Mouse (Mus musculus) G1E (cell line): ENCODE data around the gene Slit1. TPM values are rescaled to one million over a fixed set of nuclear protein-coding genes. Genes with fewer than 3 reads are reported as not detected.

Experiments used
- ATAC-seq: 2 replicates; pipeline ENCODE4 v1.8.0; 2016; ENCODE audit warnings: mild to moderate bottlenecking; ENCODE audit not compliant: insufficient number of reproducible peaks, poor library complexity, low FRiP score, severe bottlenecking; ENCODE audit errors: extremely low read depth
- DNase-seq: peaks from one replicate; pipeline ENCODE4 v3.0.0; 2012; ENCODE audit warnings: low spot score
- H3K27me3 ChIP-seq: 2 replicates; pipeline ENCODE4 v1.6.1; 2012; ENCODE audit warnings: mild to moderate bottlenecking, low read length, inconsistent platforms; ENCODE audit not compliant: insufficient read depth
- H3K36me3 ChIP-seq: replicated peaks from 2 replicates; pipeline ENCODE3; 2012; ENCODE audit warnings: mild to moderate bottlenecking, inconsistent platforms
- H3K4me1 ChIP-seq: 2 replicates; pipeline ENCODE4 v1.6.1; 2012; ENCODE audit warnings: low read depth, low read length, inconsistent platforms, mixed read lengths; ENCODE audit not compliant: insufficient read depth
- H3K4me3 ChIP-seq: 2 replicates; pipeline ENCODE4 v1.5.1; 2012; ENCODE audit warnings: low read depth, mild to moderate bottlenecking, inconsistent platforms, low read length, moderate library complexity, mixed read lengths
- H3K9me3 ChIP-seq: replicated peaks from 2 replicates; pipeline ENCODE4 v1.6.1; 2012; ENCODE audit warnings: inconsistent platforms
- CTCF ChIP-seq: IDR thresholded peaks from 2 replicates; pipeline ENCODE4 v1.5.1; 2012; ENCODE audit warnings: low read depth, low read length, inconsistent platforms, mixed read lengths
- GATA1 ChIP-seq: IDR thresholded peaks from 2 replicates; pipeline ENCODE4 v1.6.1; 2012; ENCODE audit warnings: borderline replicate concordance, low read length, inconsistent platforms, mixed read lengths
- GATA2 ChIP-seq: IDR thresholded peaks from 2 replicates; pipeline ENCODE4 v1.6.1; 2012; ENCODE audit warnings: low read depth, low read length, inconsistent platforms, borderline replicate concordance
- POLR2AphosphoS5 ChIP-seq: IDR thresholded peaks from 2 replicates; pipeline ENCODE4 v1.6.1; 2012; ENCODE audit warnings: low read depth, low read length, inconsistent platforms; ENCODE audit not compliant: insufficient replicate concordance
- TAL1 ChIP-seq: conservative IDR thresholded peaks from 2 replicates; pipeline ENCODE4 v1.6.1; 2012; ENCODE audit warnings: low read depth, low read length, inconsistent platforms, mixed read lengths
- polyA plus RNA-seq: library from polyadenylated mRNA; stranded (reverse); fragments of >175 nt; gene quantifications from 2 replicates; pipeline ENCODE4 v1.2.3, GENCODE M21; 2012
- total RNA-seq, 2 experiments: library from RNA; stranded (forward) in 1 of 2; stranded (reverse) in 1 of 2; fragments of 200-1000 nt in 1 of 2; fragments of >200 nt in 1 of 2; fragmentation: Nextera tagmentation in 1 of 2; gene quantifications; 2 replicates each; pipeline ENCODE4 v1.2.3; 2014 to 2017

The Slit1 gene
- total and polyA plus RNA-seq, 3 experiments = 0.04 to 0.11 TPM; not detected in 1

DNA sequence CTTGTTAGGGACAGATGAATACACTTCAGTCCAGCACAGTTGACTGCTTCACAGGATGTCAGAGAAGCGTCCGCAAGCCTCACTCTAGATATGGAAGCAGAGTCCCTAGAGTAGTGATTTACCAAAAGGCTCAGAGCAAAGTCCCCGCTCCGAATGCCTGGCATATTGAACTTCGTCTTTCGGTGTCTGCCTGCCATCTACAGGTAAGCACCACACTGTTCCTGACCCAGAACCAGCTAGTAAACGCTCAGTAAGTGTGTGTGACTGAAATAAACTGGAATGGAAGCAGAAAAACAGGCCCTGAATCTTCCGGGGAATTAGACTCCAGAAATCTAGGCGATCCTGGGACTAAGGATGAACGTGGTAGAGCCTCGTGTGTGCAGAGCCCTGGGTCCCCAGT, 8.4 kb upstream of the Slit1 start:
- no peaks in the 10 kb centered on the region for H3K36me3 ChIP-seq
- no peaks in the 10 kb centered on the region for H3K4me1 ChIP-seq
- ATAC-seq = no peak
- no peak overlapping the region for H3K4me3 ChIP-seq
- no peaks in the 10 kb centered on the region for H3K9me3 ChIP-seq
- H3K27me3 ChIP-seq = peaks cover 19% of the 10 kb centered on the region
- TF ChIP-seq GATA1 = no peak
- TF ChIP-seq CTCF = no peak
- no peak for TF ChIP-seq POLR2AphosphoS5
- no peak for TF ChIP-seq TAL1
- TF ChIP-seq GATA2 = no peak
- no peak for DNase-seq

DNA sequence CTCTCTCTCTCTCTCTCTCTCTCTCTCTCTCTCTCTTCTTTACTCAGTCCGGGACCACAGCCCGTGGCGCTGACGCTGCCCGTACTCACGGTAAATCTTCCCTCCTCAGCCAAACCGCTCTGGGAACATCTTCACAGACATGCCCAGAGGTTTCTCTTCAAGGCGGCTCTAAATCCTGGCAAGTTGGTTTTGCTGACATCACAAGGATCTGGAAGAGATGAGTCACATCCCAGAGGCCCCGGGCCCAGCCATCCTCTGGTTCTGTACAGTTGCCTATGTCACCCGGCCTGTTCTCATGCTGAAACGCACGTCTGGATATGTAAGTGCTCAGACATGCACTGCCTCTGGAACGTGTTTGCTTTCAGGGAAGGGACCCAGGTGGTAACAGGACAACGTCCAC, 4.0 kb upstream of the Slit1 start:
- Histone ChIP-seq H3K4me3 (no peak overlapping the region), H3K27me3 (peaks cover 10% of the 10 kb centered on the region), H3K9me3 (no peaks in the 10 kb centered on the region), H3K4me1 (no peaks in the 10 kb centered on the region), H3K36me3 (no peaks in the 10 kb centered on the region)
- ATAC-seq = no peak
- TF ChIP-seq TAL1 = no peak
- no peak for TF ChIP-seq GATA2
- TF ChIP-seq POLR2AphosphoS5 = no peak
- no peak for TF ChIP-seq CTCF
- TF ChIP-seq GATA1 = no peak
- no peak for DNase-seq

DNA sequence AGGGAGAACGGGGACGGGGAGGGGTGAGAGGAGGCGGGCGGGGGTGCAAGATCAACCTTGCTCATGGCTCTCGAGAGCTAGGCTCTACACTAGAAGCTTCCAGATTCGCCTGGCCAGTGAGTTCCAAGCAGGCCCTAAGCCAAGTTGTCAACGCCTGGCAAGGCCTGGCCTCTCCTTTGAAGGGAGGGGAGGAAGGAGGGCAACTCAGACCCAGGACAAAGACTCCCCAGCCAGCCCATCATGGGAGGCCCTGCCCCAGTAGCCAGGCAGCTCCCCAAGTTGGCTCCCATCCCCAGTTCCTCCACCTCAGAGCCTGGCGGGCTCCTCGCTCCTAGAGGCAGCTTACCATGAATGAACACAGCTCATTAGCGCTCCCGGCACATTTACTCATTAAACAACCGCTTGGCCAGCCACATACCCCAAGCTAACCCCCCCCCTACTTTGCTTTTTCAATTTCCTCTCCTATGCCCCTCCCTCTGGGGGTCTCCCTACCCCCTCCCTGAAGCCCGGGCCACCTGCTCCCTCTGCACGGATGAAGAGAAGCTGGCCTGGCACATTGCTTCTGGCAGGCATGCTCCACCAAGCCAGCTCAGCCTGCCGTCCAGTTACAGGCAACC, 2.6 kb upstream of the Slit1 start:
- Histone ChIP-seq H3K4me3 (no peak overlapping the region), H3K36me3 (no peaks in the 10 kb centered on the region), H3K27me3 (peaks cover 10% of the 10 kb centered on the region; the same call in 1 of the 2 replicates), H3K4me1 (no peaks in the 10 kb centered on the region), H3K9me3 (no peaks in the 10 kb centered on the region)
- DNase-seq (no peak), ATAC-seq (no peak)
- no peak for TF ChIP-seq GATA2
- TF ChIP-seq GATA1 = no peak
- TF ChIP-seq POLR2AphosphoS5 = no peak
- TF ChIP-seq TAL1 = no peak
- TF ChIP-seq CTCF = no peak

DNA sequence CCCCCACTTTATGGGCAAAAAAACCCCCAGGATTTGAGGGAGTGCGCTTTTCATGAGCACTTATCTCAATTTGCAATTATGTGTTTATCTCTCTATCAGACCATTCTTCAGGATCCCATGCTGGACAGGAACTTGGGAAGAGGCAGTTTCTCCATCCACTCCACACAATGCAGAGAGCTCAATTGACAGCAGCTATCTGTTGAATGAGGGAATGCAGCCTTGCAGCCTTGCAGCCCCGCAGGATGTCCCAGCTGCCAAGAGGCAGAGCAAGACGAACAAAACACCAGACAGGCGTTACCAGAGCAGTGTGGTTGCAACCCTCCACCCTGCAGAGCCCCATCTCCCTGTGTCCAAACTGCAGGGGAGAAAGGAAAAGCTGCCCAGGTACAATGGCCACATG, 4.6 kb downstream of the Slit1 start:
- TF ChIP-seq GATA2 = no peak
- TF ChIP-seq TAL1 = no peak
- no peak for TF ChIP-seq POLR2AphosphoS5
- TF ChIP-seq CTCF = no peak
- no peak for TF ChIP-seq GATA1
- no peaks in the 10 kb centered on the region for H3K9me3 ChIP-seq
- H3K4me3 ChIP-seq = no peak overlapping the region
- H3K4me1 ChIP-seq = 0 out of 2 replicates have a peak, but pooled peaks cover 3% of the 10 kb centered on the region
- H3K36me3 ChIP-seq = no peaks in the 10 kb centered on the region
- DNase-seq = no peak
- H3K27me3 ChIP-seq = peaks cover 7% of the 10 kb centered on the region; the same call in 1 of the 2 replicates
- no peak for ATAC-seq

DNA sequence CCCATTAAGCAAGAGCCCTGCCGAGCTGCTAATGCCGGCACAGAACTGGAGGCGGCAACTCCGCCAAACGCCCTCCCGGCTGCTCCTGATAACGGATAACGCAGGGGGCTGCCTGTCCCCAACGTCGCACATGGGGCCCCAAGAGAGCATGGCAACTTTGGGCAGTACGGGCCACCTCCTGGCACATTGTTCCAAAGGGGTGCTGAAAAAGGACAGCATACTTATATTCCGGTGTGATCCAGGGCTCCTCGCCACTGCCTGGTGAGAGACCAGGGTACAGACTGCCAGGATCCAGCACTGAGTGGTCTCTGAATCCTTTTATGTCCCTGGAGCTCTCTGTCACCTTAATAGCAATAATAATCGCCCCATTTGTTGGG, 5.0 kb downstream of the Slit1 start:
- H3K36me3 ChIP-seq = no peaks in the 10 kb centered on the region
- 0 out of 2 replicates have a peak, but pooled peaks cover 3% of the 10 kb centered on the region for H3K4me1 ChIP-seq
- H3K9me3 ChIP-seq = no peaks in the 10 kb centered on the region
- DNase-seq (no peak), ATAC-seq (no peak)
- H3K27me3 ChIP-seq = peaks cover 6% of the 10 kb centered on the region; the same call in 1 of the 2 replicates
- no peak overlapping the region for H3K4me3 ChIP-seq
- TF ChIP-seq CTCF (no peak), POLR2AphosphoS5 (no peak), GATA1 (no peak), TAL1 (no peak), GATA2 (no peak)

DNA sequence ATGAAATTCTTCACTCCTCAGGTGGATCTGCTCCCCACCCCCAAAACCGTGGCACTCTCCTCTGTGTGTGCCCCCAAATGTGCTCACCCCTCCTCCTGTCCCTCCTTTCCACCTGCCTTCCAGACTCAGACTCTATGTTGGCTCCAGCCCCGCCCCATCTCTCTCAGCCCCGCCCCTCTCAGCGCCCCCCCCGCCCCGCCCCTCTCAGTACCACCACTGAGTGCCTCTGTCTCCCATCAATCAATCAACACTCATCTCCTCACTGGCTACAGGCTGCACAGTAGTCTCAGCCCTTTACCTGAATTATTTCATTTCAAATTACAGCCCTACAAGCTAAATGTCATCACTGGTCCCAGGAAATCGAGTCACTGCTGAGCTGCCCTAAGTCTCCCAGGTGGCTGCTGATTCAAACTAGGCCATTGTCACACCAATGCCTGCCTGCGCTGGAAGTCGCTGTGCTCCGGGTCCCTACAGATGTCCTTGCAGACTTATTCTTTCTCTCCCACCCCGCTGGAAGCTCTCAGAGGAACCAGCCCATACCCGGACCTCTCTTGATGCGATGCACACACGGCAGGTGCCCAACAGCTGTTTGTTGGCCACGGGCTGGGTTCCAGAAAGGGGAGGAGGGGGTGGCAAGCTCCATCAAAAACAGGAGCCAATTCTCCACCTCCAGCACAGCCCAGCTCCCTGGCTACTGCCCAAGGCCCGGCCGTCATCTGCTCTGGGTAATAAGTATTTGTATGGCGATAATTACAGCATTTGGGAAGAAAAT, 5.6 kb downstream of the Slit1 start:
- Histone ChIP-seq H3K36me3 (no peaks in the 10 kb centered on the region), H3K9me3 (no peaks in the 10 kb centered on the region), H3K4me1 (0 out of 2 replicates have a peak, but pooled peaks cover 3% of the 10 kb centered on the region), H3K27me3 (peaks cover 4% of the 10 kb centered on the region; the same call in 1 of the 2 replicates), H3K4me3 (no peak overlapping the region)
- DNase-seq (no peak), ATAC-seq (no peak)
- TF ChIP-seq GATA2 = no peak
- TF ChIP-seq POLR2AphosphoS5 = no peak
- TF ChIP-seq CTCF = no peak
- no peak for TF ChIP-seq GATA1
- TF ChIP-seq TAL1 = no peak
